Mouse (Mus musculus): ENCODE measurements around the gene Vmn1r168. TPM values are rescaled to one million over a fixed set of nuclear protein-coding genes. Genes with fewer than 3 reads are reported as not detected.
"Not testable (repeated sequence)": the region's sequence is repeated elsewhere in the genome, so short reads cannot be mapped to it uniquely, and the experiment has no call there.

The Vmn1r168 gene
- not detected in 2 replicates for polyA plus RNA-seq (2015; fragmentation: Nextera tagmentation; extraction: Ambion mirVana)

DNA sequence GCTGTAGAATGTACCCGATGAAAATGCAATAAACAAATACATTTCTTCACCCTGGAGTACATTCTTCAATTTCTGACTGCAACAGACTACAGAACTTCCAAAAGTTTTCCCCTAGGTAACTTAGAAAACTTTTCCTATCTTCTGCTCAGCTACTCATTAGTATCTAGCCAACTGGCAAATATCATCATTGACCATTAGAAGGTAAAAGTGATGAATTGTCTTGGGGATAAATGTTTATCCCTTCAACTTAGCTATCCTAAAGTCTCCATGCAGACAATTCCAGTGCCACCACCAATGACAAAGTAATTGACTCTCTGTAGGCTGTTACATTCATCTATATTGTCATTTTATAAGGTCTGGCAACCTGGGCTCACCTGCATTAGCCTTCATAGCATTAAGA, at the start of gene Vmn1r168:
TSS of gene Vmn1r168 (plus strand) at position 301 of the 400 bp plus-strand sequence.
- not testable (repeated sequence) for H3K9ac ChIP-seq (ENCODE audit: low read depth, low read length); H3K4me2 ChIP-seq (ENCODE audit: low read depth, low read length); H3K36me3 ChIP-seq (ENCODE audit: control insufficient read depth, insufficient read depth, low read length); H3K4me1 ChIP-seq (ENCODE audit: control insufficient read depth, insufficient read depth, low read length); H3K27ac ChIP-seq (ENCODE audit: low read length); ATAC-seq; H3K9me3 ChIP-seq (ENCODE audit: control insufficient read depth, low read length); H3K4me3 ChIP-seq (ENCODE audit: low read length); H3K27me3 ChIP-seq (replicated peaks; ENCODE audit: control insufficient read depth, insufficient read depth, low read length)
- WGBS: no CpG with 5 or more reads among the region's 1 CpGs

DNA sequence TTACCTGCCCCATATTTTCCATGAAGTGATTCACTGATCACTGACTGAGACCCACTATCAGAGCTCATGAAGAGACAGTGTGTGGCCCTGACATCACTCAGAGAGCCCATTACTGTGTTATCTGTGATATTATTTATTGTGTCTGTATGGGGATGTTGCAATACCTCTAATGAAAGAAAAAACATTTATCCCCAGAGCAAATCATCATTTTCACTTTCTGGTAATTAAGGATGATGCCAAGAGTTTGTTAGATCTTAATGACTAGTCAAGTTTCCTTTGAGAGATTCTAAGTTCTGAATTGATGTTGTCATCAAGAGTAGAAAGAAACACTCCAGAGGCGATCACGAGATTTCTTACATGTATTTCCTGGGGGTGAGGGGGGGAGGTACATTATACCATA, 32.4 kb upstream of the Vmn1r168 start, which contains the start of gene Vmn1r167:
TSS of gene Vmn1r167 (minus strand) at position 101 of the 400 bp plus-strand sequence.
- not testable (repeated sequence) for H3K4me3 ChIP-seq (ENCODE audit: low read length); H3K9me3 ChIP-seq (ENCODE audit: control insufficient read depth, low read length); H3K36me3 ChIP-seq (ENCODE audit: control insufficient read depth, insufficient read depth, low read length); H3K27me3 ChIP-seq (replicated peaks; ENCODE audit: control insufficient read depth, insufficient read depth, low read length); H3K4me2 ChIP-seq (ENCODE audit: low read depth, low read length); H3K27ac ChIP-seq (ENCODE audit: low read length); H3K4me1 ChIP-seq (ENCODE audit: control insufficient read depth, insufficient read depth, low read length); H3K9ac ChIP-seq (ENCODE audit: low read depth, low read length); ATAC-seq
- WGBS: 92% methylated on average over 2 of the region's 2 CpGs

DNA sequence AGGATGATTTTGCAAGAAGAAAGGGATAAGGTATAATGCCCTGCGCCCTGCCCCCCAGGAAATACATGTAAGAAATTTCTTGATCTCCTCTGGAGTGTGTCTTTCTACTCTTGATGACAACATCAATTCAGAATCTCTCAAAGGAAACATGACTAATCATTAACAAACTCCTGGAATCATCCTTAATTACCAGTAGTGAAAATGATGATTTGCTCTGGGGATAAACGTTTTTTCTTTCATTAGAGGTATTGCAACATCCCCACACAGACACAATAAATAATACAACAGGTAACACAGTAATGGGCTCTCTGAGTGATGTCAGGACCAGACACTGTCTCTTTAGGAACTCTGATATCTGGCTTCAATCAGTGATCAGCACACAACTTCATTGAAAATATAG, 35.7 kb downstream of the Vmn1r168 start, which contains the start of gene Vmn1r169:
TSS of gene Vmn1r169 (plus strand) at position 301 of the 400 bp plus-strand sequence.
- not testable (repeated sequence) for H3K4me1 ChIP-seq (ENCODE audit: control insufficient read depth, insufficient read depth, low read length); H3K9ac ChIP-seq (ENCODE audit: low read depth, low read length)
- 73% methylated on average over 1 of the region's 2 CpGs for WGBS

More for the DNA sequence above, 35.7 kb downstream of the Vmn1r168 start, which contains the start of gene Vmn1r169:
- H3K36me3 ChIP-seq (ENCODE audit: control insufficient read depth, insufficient read depth, low read length); H3K27me3 ChIP-seq (replicated peaks; ENCODE audit: control insufficient read depth, insufficient read depth, low read length); H3K27ac ChIP-seq (ENCODE audit: low read length); H3K4me3 ChIP-seq (ENCODE audit: low read length); H3K4me2 ChIP-seq (ENCODE audit: low read depth, low read length); H3K9me3 ChIP-seq (ENCODE audit: control insufficient read depth, low read length); ATAC-seq: not testable (repeated sequence)

Other genes with a start within 250 kb of the Vmn1r168 start
- gene Nlrp4e, start 238.5 kb upstream of the Vmn1r168 start, polyA plus RNA-seq (2015; fragmentation: Nextera tagmentation; extraction: Ambion mirVana): not detected in 2 replicates
- not detected in 2 replicates for gene Nlrp5, start 153.8 kb upstream of the Vmn1r168 start, polyA plus RNA-seq (2015; fragmentation: Nextera tagmentation; extraction: Ambion mirVana)
- gene Vmn1r167, start 32.5 kb upstream of the Vmn1r168 start, polyA plus RNA-seq (2015; fragmentation: Nextera tagmentation; extraction: Ambion mirVana): not detected in 2 replicates
- not detected in 2 replicates for gene Vmn1r169, start 35.8 kb downstream of the Vmn1r168 start, polyA plus RNA-seq (2015; fragmentation: Nextera tagmentation; extraction: Ambion mirVana)
- gene Vmn1r170, start 66.4 kb downstream of the Vmn1r168 start, polyA plus RNA-seq (2015; fragmentation: Nextera tagmentation; extraction: Ambion mirVana): not detected in 2 replicates
- not detected in 2 replicates for gene Vmn1r171, start 91.0 kb downstream of the Vmn1r168 start, polyA plus RNA-seq (2015; fragmentation: Nextera tagmentation; extraction: Ambion mirVana)
- gene Vmn1r172, start 118.6 kb downstream of the Vmn1r168 start, polyA plus RNA-seq (2015; fragmentation: Nextera tagmentation; extraction: Ambion mirVana): not detected in 2 replicates
- not detected in 2 replicates for gene Vmn1r173, start 161.0 kb downstream of the Vmn1r168 start, polyA plus RNA-seq (2015; fragmentation: Nextera tagmentation; extraction: Ambion mirVana)
- not detected in 2 replicates for gene Vmn1r174, start 212.5 kb downstream of the Vmn1r168 start, polyA plus RNA-seq (2015; fragmentation: Nextera tagmentation; extraction: Ambion mirVana)